Mouse (Mus musculus) c-Kit-positive CD71-positive TER-119-positive erythroid progenitor cells, embryonic 14.5 days (primary cell): Measurements from ENCODE around the gene Son.
A peak's percentile ranks its signal among the peaks of the same experiment; 100 is the strongest.

Experiments used
- DNase-seq: peaks from one replicate; pipeline ENCODE4 v3.0.0-alpha.2; 2013; ENCODE audit warnings: low spot score

The Son gene

GRCm38 (mm10) chr16:91647461-91648219 lies at the start of gene Son:
Son (plus strand) TSS chr16:91647506.
- peak; percentile 96 for DNase-seq

- peak; percentile 96 for DNase-seq
Observed at GRCm38 (mm10) chr16:91597672-91598010, 49.7 kb upstream of the Son start, which contains the start of gene Tmem50b. Tmem50b (minus strand) TSS chr16:91597800.

- DNase-seq, result no peak
Observed at GRCm38 (mm10) chr16:91599242-91599641, 48.1 kb upstream of the Son start.

- DNase-seq, result no peak
Observed at GRCm38 (mm10) chr16:91601081-91601480, 46.2 kb upstream of the Son start.

GRCm38 (mm10) chr16:91601693-91602092 lies 45.6 kb upstream of the Son start:
- no peak for DNase-seq

- no peak for DNase-seq
Observed at GRCm38 (mm10) chr16:91605156-91605555, 42.1 kb upstream of the Son start.

- no peak for DNase-seq
Observed at GRCm38 (mm10) chr16:91606958-91607357, 40.3 kb upstream of the Son start.

- no peak for DNase-seq
Observed at GRCm38 (mm10) chr16:91609501-91610245, 37.6 kb upstream of the Son start.

- DNase-seq, result no peak
Observed at GRCm38 (mm10) chr16:91611248-91611647, 36.1 kb upstream of the Son start.

GRCm38 (mm10) chr16:91612525-91612924 lies 34.8 kb upstream of the Son start:
- DNase-seq, result no peak

- no peak for DNase-seq
Observed at GRCm38 (mm10) chr16:91614552-91614951, 32.8 kb upstream of the Son start.

- DNase-seq, result peak; percentile 67
Observed at GRCm38 (mm10) chr16:91618511-91619501, 28.5 kb upstream of the Son start, which contains the start of gene Dnajc28. Dnajc28 (minus strand) TSS chr16:91619026.

- no peak for DNase-seq
Observed at GRCm38 (mm10) chr16:91620185-91620584, 27.1 kb upstream of the Son start.

- DNase-seq, result no peak
Observed at GRCm38 (mm10) chr16:91620991-91621390, 26.3 kb upstream of the Son start.

GRCm38 (mm10) chr16:91623074-91623473 lies 24.2 kb upstream of the Son start:
- no peak for DNase-seq

GRCm38 (mm10) chr16:91627831-91628230 lies 19.5 kb upstream of the Son start:
- DNase-seq, result no peak

GRCm38 (mm10) chr16:91628673-91629072 lies 18.6 kb upstream of the Son start:
- DNase-seq, result no peak

GRCm38 (mm10) chr16:91629749-91630148 lies 17.6 kb upstream of the Son start:
- DNase-seq, result no peak

GRCm38 (mm10) chr16:91630584-91630983 lies 16.7 kb upstream of the Son start:
- DNase-seq, result no peak

GRCm38 (mm10) chr16:91632439-91632838 lies 14.9 kb upstream of the Son start:
- DNase-seq, result no peak

- no peak for DNase-seq
Observed at GRCm38 (mm10) chr16:91632940-91633339, 14.4 kb upstream of the Son start.

- no peak for DNase-seq
Observed at GRCm38 (mm10) chr16:91633641-91634040, 13.7 kb upstream of the Son start.
